Mouse (Mus musculus) left cerebral cortex, adult 2 months (tissue): ENCODE results near the gene Gm43517. TPM values are rescaled to one million over a fixed set of nuclear protein-coding genes. Genes with fewer than 3 reads are reported as not detected.

ENCODE experiments used
- DNase-seq, 2 experiments: peaks; one replicate each; pipeline ENCODE4 v3.0.0; 2021 to 2022; ENCODE audit warnings: low spot score in 2 of 2, mixed read lengths in 1 of 2; ENCODE audit errors: extremely low spot score in 1 of 2
- H3K27ac ChIP-seq: fragments of 200-600 bp; 2 replicates; pipeline ENCODE4 v1.8.1; 2022
- H3K4me3 ChIP-seq: fragments of 200-600 bp; 2 replicates; pipeline ENCODE4 v1.8.1; 2022
- CTCF ChIP-seq: fragments of 200-600 bp; IDR thresholded peaks from 2 replicates; pipeline ENCODE4 v1.8.1; 2022; ENCODE audit warnings: antibody characterized with exemption, mild to moderate bottlenecking, moderate library complexity
- intact Hi-C: fragments of 180-260 bp; cut with DNase I; formaldehyde crosslinking; loops from one replicate; pipeline ENCODE4 v1.15.1; 2025
- total RNA-seq, 2 experiments: library from RNA; stranded (reverse); gene quantifications; 2 replicates each; pipeline ENCODE4 v1.2.3; 2021

Gene Gm43517
- total RNA-seq, 2 experiments from 2014 or later, result 6.9 to 8.6 TPM

DNA sequence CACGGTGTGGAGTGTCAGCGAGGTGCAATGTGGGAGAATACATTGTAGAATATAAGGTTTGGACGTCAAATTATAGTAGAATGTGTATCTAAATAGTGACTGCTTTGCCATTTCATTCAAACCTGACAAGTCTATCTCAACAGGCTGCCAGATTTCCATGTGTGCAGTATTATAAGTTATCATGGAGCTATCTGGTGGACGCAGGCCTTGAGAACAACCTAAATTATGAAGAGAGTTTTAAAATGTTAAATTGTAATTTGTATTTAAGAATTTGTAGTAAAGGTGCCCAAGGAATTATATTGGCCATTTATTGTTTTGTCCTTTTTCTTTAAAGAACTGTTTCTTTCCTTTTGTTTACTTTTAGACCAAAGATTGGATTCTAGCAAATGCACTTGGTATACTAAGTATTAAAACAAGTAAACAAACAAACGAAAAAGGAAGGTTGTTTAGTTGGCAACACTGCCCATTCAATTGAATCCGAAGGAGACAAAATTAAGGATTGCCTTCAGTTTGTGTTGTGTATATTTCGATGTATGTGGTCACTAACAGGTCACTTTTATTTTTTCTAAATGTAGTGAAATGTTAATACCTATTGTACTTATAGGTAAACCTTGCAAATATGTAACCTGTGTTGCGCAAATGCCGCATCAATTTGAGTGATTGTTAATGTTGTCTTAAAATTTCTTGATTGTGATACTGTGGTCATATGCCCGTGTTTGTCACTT lies 1.3 kb downstream of the Gm43517 start:
- Histone ChIP-seq H3K27ac (peak overlapping the region; percentile 98), H3K4me3 (peak overlapping the region; percentile 72)
- no peak for DNase-seq
- intact Hi-C loops, result no loop called here
- TF ChIP-seq CTCF, result no peak

DNA sequence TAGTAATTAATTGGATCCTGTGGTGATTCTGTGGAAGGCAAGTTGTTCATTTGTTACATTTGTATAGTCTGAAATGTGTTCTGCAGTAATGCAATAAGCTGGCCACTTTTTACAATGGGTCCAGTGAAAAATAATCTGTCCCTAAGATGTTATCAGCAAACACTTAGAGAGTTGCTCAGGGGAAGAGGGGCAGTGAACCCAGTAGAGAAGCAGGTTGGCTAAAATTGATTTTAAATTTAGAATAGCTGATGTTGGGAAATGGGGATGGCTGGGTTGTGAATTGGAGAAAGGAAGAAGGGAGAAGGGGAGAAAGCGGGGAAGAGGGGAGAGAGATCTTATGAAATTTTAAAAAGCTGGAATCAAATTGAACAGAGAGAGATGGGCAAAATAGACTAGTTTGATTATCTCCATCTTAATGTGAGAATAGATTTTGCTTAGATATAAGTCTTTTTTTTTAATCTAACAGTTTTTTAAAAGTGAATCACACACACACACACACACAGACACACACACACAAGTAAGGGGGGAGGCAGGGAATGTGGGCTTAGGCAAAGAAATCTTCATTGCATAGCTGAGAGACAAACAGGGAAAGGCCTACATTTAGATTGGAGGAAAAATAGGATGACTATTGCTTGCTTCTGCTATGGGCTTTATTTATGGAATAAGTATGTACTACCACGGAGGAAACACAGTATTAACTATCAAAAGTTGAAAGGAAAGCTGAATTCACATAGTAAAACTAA lies 3.1 kb downstream of the Gm43517 start:
- intact Hi-C loops, result no loop called here
- peak overlapping the region; percentile 98 for H3K27ac ChIP-seq
- no peak for TF ChIP-seq CTCF
- no peak for DNase-seq
- H3K4me3 ChIP-seq, result peak overlapping the region; percentile 72

DNA sequence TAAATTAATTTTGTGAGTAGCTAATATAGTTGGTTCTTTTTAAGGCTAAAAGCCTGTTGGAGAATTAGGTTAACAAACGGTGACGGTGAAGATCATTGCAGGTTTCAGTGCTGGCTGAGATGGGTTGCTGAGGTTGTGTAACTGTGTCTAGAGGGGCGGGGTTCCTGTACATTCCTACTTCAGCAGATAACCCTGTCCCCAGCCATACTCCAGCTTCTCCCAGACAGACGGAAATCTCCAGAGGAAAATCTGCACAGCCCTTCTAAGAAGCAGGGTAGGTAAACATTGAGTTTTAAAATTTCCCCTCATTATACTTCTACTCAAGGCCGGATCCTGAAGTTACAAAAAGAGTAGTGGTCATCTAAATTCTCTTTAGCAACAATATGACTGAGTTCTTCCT lies 4.7 kb downstream of the Gm43517 start:
- no peak for TF ChIP-seq CTCF
- no peak for DNase-seq
- intact Hi-C loops, result loop anchor here (2.0 to 5.0 kb wide), 4 partner anchors 561 to 893 kb away; no protein-coding TSS in a partner anchor
- H3K27ac ChIP-seq, result peak overlapping the region; percentile 98
- H3K4me3 ChIP-seq, result peak overlapping the region; percentile 72

GRCm38 (mm10) chr12:49390257-49390656 lies 5.3 kb downstream of the Gm43517 start:
- TF ChIP-seq CTCF, result no peak
- intact Hi-C loops, result loop anchor here (2.0 to 5.0 kb wide), 4 partner anchors 561 to 892 kb away; no protein-coding TSS in a partner anchor
- peak in 1 of 2 experiments; percentile 29 for DNase-seq
- Histone ChIP-seq H3K27ac (peak overlapping the region; percentile 98), H3K4me3 (peak overlapping the region; percentile 72)

GRCm38 (mm10) chr12:49390926-49391304 lies 5.9 kb downstream of the Gm43517 start:
- peak overlapping the region; percentile 72 for H3K4me3 ChIP-seq
- no peak for TF ChIP-seq CTCF
- DNase-seq, result no peak
- intact Hi-C loops, result loop anchor here (2.0 to 5.0 kb wide), 4 partner anchors 560 to 891 kb away; no protein-coding TSS in a partner anchor
- H3K27ac ChIP-seq, result peak overlapping the region; percentile 98

GRCm38 (mm10) chr12:49391305-49392040 lies 6.5 kb downstream of the Gm43517 start:
- intact Hi-C loops, result loop anchor here (2.0 to 5.0 kb wide), 5 partner anchors 15 to 891 kb away; no protein-coding TSS in a partner anchor
- peak; percentile 46 for TF ChIP-seq CTCF
- DNase-seq, result peak; percentile 76 to 77
- peak overlapping the region; percentile 72 for H3K4me3 ChIP-seq
- peak overlapping the region; percentile 98 for H3K27ac ChIP-seq

- intact Hi-C loops, result loop anchor here (2.0 to 5.0 kb wide), 4 partner anchors 15 to 890 kb away; no protein-coding TSS in a partner anchor
- no peak for TF ChIP-seq CTCF
- DNase-seq, result no peak
- Histone ChIP-seq H3K27ac (peak overlapping the region; percentile 98), H3K4me3 (peak overlapping the region; percentile 72)
Observed at GRCm38 (mm10) chr12:49392041-49392390, 7.0 kb downstream of the Gm43517 start.

GRCm38 (mm10) chr12:49392876-49393275 lies 7.9 kb downstream of the Gm43517 start:
- intact Hi-C loops, result loop anchor here (2.0 to 5.0 kb wide), 4 partner anchors 16 to 889 kb away; no protein-coding TSS in a partner anchor
- no peak for TF ChIP-seq CTCF
- DNase-seq, result no peak
- Histone ChIP-seq H3K27ac (peak overlapping the region; percentile 98), H3K4me3 (peak overlapping the region; percentile 72)

GRCm38 (mm10) chr12:49393639-49394038 lies 8.7 kb downstream of the Gm43517 start:
- H3K4me3 ChIP-seq, result peak overlapping the region; percentile 72
- DNase-seq, result no peak
- H3K27ac ChIP-seq, result peak overlapping the region; percentile 98
- intact Hi-C loops, result loop anchor here (2.0 to 5.0 kb wide), 4 partner anchors 17 to 889 kb away; no protein-coding TSS in a partner anchor
- TF ChIP-seq CTCF, result no peak

DNA sequence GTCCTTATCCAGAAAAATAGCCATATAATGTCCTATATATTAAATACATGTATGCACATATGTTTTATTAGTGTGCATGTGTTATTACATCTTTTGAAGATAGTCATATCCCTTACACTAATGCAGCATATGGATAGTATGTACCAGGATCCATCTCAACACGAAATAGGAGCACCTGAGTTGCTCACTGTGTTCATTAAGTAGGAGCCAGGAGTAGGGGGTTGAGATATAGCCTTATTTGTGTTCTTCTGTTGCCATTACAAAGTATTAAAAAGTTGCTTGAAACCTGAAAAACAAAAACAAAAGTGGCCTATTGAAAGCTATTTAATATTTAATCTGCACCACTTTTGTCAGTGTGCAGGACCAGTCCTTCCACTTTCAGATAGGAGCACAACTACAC lies 9.2 kb downstream of the Gm43517 start:
- Histone ChIP-seq H3K4me3 (peak overlapping the region; percentile 72), H3K27ac (peak overlapping the region; percentile 98)
- no peak for TF ChIP-seq CTCF
- intact Hi-C loops, result loop anchor here (5.0 kb wide), 3 partner anchors 718 to 888 kb away; no protein-coding TSS in a partner anchor
- no peak for DNase-seq

DNA sequence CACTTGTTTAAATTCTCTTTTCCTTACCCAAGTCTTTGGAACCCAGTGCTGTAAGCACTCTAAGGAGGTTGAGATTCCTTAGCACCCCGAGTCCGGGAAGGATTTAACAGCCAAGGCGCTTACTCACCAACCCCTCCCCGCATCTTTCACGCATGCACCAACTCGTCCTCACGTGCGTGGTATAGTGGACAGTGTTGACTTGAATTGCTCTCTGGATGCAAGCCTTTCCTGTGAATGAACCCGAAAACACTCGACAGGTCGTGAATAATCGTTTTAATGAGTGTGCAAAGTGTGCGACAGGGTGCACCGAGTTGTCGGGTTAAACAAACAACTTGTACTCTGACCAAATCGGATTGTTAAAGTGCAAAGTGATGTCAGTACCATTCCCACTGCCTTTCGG lies 9.9 kb downstream of the Gm43517 start:
- DNase-seq, result peak; percentile 39 to 57
- H3K4me3 ChIP-seq, result peak overlapping the region; percentile 72
- no peak for TF ChIP-seq CTCF
- intact Hi-C loops, result loop anchor here (5.0 kb wide), 3 partner anchors 717 to 887 kb away; no protein-coding TSS in a partner anchor
- H3K27ac ChIP-seq, result peak overlapping the region; percentile 98
